Mouse (Mus musculus) liver, adult (tissue): ENCODE results near the gene Slc12a8.

Experiments used
- GATA4 ChIP-seq: IDR thresholded peaks from 2 replicates; pipeline ENCODE4 v1.6.1; 2014; ENCODE audit warnings: mild to moderate bottlenecking, low read length; ENCODE audit not compliant: insufficient replicate concordance

The Slc12a8 gene

DNA sequence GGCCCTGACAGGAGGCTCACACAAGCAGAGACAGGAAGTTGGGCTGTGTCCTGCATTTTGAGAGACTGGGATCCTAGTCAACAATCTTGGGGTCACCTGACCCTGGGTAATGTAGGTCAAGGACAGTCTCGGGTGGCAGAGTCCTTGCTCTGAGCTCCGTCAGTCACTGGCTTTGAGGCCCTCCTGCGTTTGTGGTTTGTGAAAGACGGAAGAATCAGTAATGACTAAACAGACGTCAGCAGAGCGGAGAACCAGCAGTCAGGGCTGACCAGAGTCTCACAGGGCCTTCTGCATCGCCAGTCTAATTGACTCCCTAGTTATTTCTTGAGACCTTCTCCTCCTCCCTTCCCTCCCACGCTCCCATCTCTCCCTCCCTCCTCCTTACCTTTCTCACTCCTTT lies 14.1 kb downstream of the Slc12a8 start:
- TF ChIP-seq GATA4 = no peak

GRCm38 (mm10) chr16:33536456-33536855 lies 19.3 kb downstream of the Slc12a8 start:
- TF ChIP-seq GATA4 = no peak

GRCm38 (mm10) chr16:33537499-33538225 lies 20.5 kb downstream of the Slc12a8 start:
- TF ChIP-seq GATA4 = no peak

GRCm38 (mm10) chr16:33544346-33544745 lies 27.2 kb downstream of the Slc12a8 start:
- no peak for TF ChIP-seq GATA4

- TF ChIP-seq GATA4 = no peak
Measured at GRCm38 (mm10) chr16:33545530-33545929, 28.4 kb downstream of the Slc12a8 start.

DNA sequence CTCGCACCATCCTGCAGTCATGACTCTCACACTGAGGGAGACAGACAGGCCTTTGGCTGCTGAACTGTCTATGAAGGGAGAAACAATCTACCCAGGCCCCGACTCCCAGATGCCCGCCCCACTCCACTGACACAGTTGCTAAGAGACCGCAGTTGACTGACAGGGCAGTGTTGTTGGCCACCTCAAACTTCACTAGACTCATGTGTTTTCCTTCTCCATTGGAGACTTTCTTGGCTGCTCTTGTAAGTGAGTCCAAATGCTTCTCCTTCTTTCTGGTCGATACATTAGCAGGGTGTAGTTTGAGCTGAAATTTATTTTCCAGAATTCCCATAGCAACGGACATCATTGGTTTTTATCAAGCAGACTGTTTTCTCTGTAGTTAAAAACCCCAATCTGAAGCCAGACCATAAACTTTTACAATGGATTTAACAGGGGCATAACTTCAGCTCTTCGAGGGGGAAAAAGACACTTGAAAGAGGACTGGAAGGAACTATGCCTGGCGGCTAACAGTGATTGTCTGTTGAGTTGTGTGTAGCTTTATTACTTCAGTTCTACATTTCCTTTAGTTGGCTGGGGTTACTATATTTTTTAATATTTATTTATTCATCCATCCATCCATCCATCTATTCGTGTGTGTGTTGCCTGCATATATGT lies 36.7 kb downstream of the Slc12a8 start:
- TF ChIP-seq GATA4 = no peak

GRCm38 (mm10) chr16:33558121-33558520 lies 41.0 kb downstream of the Slc12a8 start:
- no peak for TF ChIP-seq GATA4

DNA sequence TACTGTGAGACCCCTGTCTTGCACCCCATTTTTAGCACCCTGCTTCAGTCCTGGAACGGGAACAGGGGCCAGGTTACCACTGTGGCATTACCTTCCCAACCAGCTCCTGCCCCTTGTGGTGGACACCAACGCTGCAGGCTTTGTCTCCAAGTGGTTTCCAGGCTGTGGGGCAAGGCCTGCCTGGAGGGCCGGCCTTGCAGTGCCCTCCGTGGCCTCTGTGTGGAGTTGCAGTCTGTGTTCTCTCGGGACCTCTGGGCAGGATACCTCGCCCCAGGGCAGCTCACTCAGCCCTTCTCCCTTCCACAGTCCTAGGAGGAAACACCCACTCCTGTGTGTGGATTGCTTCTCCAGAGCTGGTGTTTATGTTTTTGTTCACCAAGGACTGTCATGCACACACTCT lies 43.2 kb downstream of the Slc12a8 start:
- TF ChIP-seq GATA4 = no peak

GRCm38 (mm10) chr16:33561308-33562009 lies 44.3 kb downstream of the Slc12a8 start:
- no peak for TF ChIP-seq GATA4

- no peak for TF ChIP-seq GATA4
Measured at GRCm38 (mm10) chr16:33562874-33563537, 45.9 kb downstream of the Slc12a8 start.

DNA sequence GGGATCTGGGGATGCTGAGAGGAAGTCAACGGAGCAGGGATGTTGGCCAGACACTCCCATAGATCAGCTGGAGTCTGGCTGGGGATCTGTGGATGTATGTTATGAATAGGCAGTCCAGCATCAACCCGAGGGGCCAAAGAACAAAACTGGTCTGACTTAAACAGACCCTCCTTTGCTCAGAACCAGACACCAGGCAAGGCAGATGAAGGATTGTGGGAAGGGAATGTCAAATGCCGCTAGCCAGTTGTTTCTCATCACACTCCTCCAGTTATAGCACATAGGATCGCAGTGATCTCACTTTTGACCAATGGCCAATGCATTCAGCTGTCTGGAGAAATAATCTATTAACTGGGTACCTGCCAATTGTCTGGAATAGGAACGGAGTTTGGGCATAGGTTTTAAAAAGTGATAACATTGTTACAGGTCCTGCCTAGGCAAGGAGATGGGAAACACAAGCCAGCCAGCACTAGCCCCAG lies 46.4 kb downstream of the Slc12a8 start:
- TF ChIP-seq GATA4 = no peak

- no peak for TF ChIP-seq GATA4
Measured at GRCm38 (mm10) chr16:33566467-33566866, 49.3 kb downstream of the Slc12a8 start.

DNA sequence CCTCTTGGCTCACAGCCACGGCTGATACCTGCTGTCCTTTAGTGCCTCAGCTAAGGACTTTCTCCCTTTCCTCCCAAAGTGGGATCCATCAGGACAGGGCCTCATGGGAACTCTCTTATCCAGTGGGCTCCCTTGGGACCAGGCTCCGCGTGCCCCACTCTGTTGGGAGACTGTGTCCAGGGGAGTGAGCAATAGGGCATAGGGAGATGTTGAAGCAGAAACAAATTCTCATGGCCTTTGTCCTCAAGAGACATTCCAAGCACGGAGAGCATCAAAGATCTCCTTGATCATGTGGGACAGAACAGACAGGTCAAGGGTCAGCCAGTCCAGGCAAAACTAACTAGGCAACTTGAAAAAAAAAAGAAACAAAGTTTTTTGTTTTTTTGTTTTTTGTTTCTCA lies 50.6 kb downstream of the Slc12a8 start:
- no peak for TF ChIP-seq GATA4

GRCm38 (mm10) chr16:33568269-33569016 lies 51.3 kb downstream of the Slc12a8 start:
- TF ChIP-seq GATA4 = no peak

DNA sequence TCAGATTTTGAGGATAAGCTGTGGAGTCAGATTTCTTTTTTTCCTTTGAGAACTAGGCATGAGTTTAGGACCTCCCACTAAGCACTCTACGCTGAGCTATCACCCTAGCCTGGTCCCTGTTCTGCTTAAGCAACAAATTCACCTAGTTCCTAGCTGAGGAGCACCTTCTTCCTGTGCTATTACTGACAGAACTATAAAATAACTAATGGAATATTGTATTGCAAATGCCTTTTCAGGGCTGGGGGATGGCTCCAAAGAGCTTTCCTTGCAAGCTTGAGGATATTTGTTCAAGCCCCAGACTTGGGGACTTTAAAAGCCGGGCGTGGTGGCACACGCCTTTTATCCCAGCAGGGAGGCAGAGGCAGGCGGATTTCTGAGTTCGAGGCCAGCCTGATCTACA lies 55.5 kb downstream of the Slc12a8 start:
- no peak for TF ChIP-seq GATA4

- no peak for TF ChIP-seq GATA4
Measured at GRCm38 (mm10) chr16:33573703-33574102, 56.6 kb downstream of the Slc12a8 start.
